Mouse (Mus musculus) liver, embryonic 16.5 days (tissue): Measurements from ENCODE around the gene Car4. TPM values are rescaled to one million over a fixed set of nuclear protein-coding genes. Genes with fewer than 3 reads are reported as not detected.

Experiments
- ATAC-seq: fragments of 200-750 bp; cut with Nextera tagmentation; 2 replicates; pipeline ENCODE4 v1.8.0; 2017; ENCODE audit warnings: low read depth, mild to moderate bottlenecking, moderate number of reproducible peaks, moderate library complexity
- H3K27ac ChIP-seq: fragments of 300-500 bp; sonication (generic); 2 replicates; pipeline ENCODE4 v1.5.1; 2014; ENCODE audit warnings: mild to moderate bottlenecking, low read length
- H3K27me3 ChIP-seq: fragments of 300-500 bp; sonication (generic); 2 replicates; pipeline ENCODE4 v1.6.1; 2014; ENCODE audit warnings: low read depth, low read length, mixed read lengths; ENCODE audit not compliant: control insufficient read depth, insufficient read depth
- H3K36me3 ChIP-seq: fragments of 300-500 bp; sonication (generic); 2 replicates; pipeline ENCODE4 v1.6.1; 2014; ENCODE audit warnings: mild to moderate bottlenecking; ENCODE audit not compliant: control insufficient read depth, insufficient read depth
- H3K4me1 ChIP-seq: fragments of 300-500 bp; sonication (generic); 2 replicates; pipeline ENCODE4 v1.6.1; 2014; ENCODE audit warnings: low read depth, low read length, mixed read lengths; ENCODE audit not compliant: control insufficient read depth
- H3K4me2 ChIP-seq: fragments of 300-500 bp; sonication (generic); 2 replicates; pipeline ENCODE4 v1.6.1; 2014; ENCODE audit warnings: low read depth, low read length, mixed read lengths
- H3K4me3 ChIP-seq: fragments of 300-500 bp; sonication (generic); 2 replicates; pipeline ENCODE4 v1.5.1; 2014; ENCODE audit warnings: low read depth, mild to moderate bottlenecking, low read length
- H3K9ac ChIP-seq: fragments of 300-500 bp; sonication (generic); 2 replicates; pipeline ENCODE4 v1.6.1; 2014; ENCODE audit warnings: low read depth, low read length
- H3K9me3 ChIP-seq: fragments of 300-500 bp; sonication (generic); replicated peaks from 2 replicates; pipeline ENCODE4 v1.6.1; 2016; ENCODE audit warnings: low read length; ENCODE audit not compliant: control insufficient read depth
- WGBS: fragments of 180-500 bp; shearing (Covaris S2); extraction: QIAGEN DNeasy Blood & Tissue Kit; methylation state at CpG from one replicate; pipeline ENCODE4 v1.1.7; 2014; ENCODE audit not compliant: insufficient replicate concordance; 5-methylcytosine and 5-hydroxymethylcytosine counted together
- polyA plus RNA-seq: library from polyadenylated mRNA; unstranded; fragments of >200 nt; fragmentation: Nextera tagmentation; extraction: Ambion mirVana; gene quantifications from 2 replicates; pipeline ENCODE4 v1.2.1, GENCODE M21; 2015

Car4 gene
- polyA plus RNA-seq, 1 experiment from 2014 or later: not detected

DNA sequence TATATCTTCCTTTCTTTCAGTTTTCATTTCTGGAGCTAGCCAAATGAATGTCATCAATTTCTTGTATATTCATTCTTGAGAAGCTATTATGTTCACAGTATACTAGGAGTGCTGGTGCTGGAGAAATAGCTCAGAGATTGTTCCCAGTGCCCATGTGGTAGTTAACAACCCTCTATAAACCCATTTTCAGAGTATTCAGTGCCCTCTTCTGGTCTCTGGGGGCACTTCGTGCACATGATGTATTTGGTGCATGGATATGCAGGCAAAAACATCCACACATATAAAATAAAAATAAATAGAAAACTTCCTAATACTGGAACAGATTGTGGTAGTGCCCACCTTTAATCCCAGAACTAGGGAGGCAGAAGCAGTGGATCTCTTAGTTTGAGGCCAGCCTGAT lies 35.4 kb downstream of the Car4 start:
- Histone ChIP-seq H3K9ac (no peak overlapping the region), H3K27ac (no peak overlapping the region), H3K4me3 (no peak overlapping the region), H3K4me2 (no peak overlapping the region), H3K36me3 (peaks cover 57% of the 10 kb centered on the region), H3K27me3 (no peaks in the 10 kb centered on the region), H3K4me1 (no peaks in the 10 kb centered on the region), H3K9me3 (no peaks in the 10 kb centered on the region)
- 83% methylated on average over 1 of the region's 1 CpGs for WGBS
- no peak for ATAC-seq

DNA sequence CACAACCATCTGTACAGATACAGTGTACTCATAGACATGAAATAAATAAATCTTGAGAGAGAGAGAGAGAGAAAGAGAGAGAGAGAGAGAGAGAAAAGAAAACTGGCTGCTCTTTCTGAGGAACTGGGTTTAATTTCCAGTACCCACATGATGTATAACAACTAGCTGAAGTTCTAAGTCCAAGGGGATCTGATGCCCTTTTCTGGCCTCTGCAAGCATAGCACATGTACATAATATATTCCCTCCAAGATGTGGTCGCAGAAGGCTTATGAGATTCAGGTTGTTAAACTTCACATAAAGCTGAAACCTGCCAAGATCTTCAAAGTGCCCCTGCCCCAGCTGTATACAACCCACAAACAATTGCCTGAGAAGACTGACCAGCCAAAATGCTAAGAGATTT lies 37.7 kb downstream of the Car4 start:
- no peak for ATAC-seq
- H3K4me3 ChIP-seq: no peak overlapping the region
- no peak overlapping the region for H3K9ac ChIP-seq
- no peaks in the 10 kb centered on the region for H3K27me3 ChIP-seq
- no peaks in the 10 kb centered on the region for H3K9me3 ChIP-seq
- no peak overlapping the region for H3K4me2 ChIP-seq
- H3K27ac ChIP-seq: no peak overlapping the region
- peaks cover 48% of the 10 kb centered on the region for H3K36me3 ChIP-seq
- H3K4me1 ChIP-seq: no peaks in the 10 kb centered on the region
- WGBS: 94% methylated on average over 1 of the region's 1 CpGs

DNA sequence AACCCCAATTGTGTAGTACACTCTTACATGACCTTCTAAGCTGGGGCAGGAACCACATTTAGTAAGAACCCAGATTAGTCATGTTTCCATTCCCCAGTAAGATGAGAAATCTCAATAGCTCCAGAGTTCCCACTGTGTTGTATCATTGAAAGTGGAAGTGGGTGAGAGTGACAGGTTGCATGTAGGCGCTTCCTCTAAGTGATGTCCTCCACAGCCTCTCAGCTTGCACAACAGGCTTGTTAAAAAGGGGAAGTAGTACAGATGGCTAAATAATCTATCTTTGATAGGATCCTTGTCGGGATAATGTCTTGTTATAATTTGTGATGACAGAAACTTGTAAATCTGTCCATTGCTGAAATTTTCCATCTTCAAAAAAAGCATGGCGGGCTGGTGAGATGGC lies 46.0 kb downstream of the Car4 start:
- WGBS: 56% methylated on average over 3 of the region's 3 CpGs
- H3K4me3 ChIP-seq: no peak overlapping the region
- no peaks in the 10 kb centered on the region for H3K9me3 ChIP-seq
- H3K27ac ChIP-seq: no peak overlapping the region
- no peaks in the 10 kb centered on the region for H3K27me3 ChIP-seq
- no peak for ATAC-seq
- H3K4me2 ChIP-seq: no peak overlapping the region
- peaks cover 50% of the 10 kb centered on the region for H3K36me3 ChIP-seq
- H3K9ac ChIP-seq: no peak overlapping the region
- H3K4me1 ChIP-seq: no peaks in the 10 kb centered on the region

DNA sequence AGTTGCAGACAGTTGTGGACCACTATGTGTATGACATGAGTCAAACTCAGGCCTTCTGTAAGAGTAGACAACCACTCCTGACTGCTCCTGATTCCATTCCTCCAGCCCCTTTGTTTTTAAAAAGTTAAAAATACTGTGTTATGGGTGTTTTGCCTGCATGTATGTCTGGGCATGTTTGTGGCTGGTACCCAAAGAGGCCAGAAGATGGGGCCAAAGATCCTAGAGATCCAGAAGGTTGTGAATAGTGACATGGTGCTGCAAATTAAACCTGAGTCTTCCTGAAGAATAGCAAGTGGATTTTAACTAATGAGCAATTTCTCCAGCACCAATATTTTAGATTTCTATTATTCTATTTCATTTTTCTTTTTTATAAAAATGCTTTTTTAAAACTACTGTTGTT lies 55.5 kb downstream of the Car4 start:
- no peak overlapping the region for H3K9ac ChIP-seq
- no peaks in the 10 kb centered on the region for H3K9me3 ChIP-seq
- no peak overlapping the region for H3K27ac ChIP-seq
- no peak for ATAC-seq
- H3K27me3 ChIP-seq: no peaks in the 10 kb centered on the region
- no peak overlapping the region for H3K4me2 ChIP-seq
- H3K4me1 ChIP-seq: no peaks in the 10 kb centered on the region
- no peak overlapping the region for H3K4me3 ChIP-seq
- peaks cover 50% of the 10 kb centered on the region for H3K36me3 ChIP-seq

Other genes with a start within 250 kb of the Car4 start
- 12.9 and 14.5 TPM in 2 replicates for gene Mrm1, start 138.3 kb upstream of the Car4 start, polyA plus RNA-seq
- 231 and 247 TPM in 2 replicates for gene Dhrs11, start 128.8 kb upstream of the Car4 start, polyA plus RNA-seq
- 48.4 and 50.3 TPM in 2 replicates for gene Ggnbp2, start 87.0 kb upstream of the Car4 start, polyA plus RNA-seq
- gene Myo19, start 77.6 kb upstream of the Car4 start, polyA plus RNA-seq: 3.0 and 3.3 TPM in 2 replicates
- gene Pigw, start 77.5 kb upstream of the Car4 start, polyA plus RNA-seq: 1.3 and 1.4 TPM in 2 replicates
- gene Znhit3, start 41.4 kb upstream of the Car4 start, polyA plus RNA-seq: 27.4 and 32.1 TPM in 2 replicates
- 11.4 and 12.2 TPM in 2 replicates for gene Usp32, start 182.4 kb downstream of the Car4 start, polyA plus RNA-seq
- gene 1700125H20Rik, start 212.6 kb downstream of the Car4 start, polyA plus RNA-seq: 0.14 TPM in 1 of 2 replicates, not detected in the other